Mouse (Mus musculus): ENCODE results near the gene Gm42674. TPM values are rescaled to one million over a fixed set of nuclear protein-coding genes. Genes with fewer than 3 reads are reported as not detected.

The Gm42674 gene
- total and polyA plus RNA-seq, 3 experiments, result not detected

DNA sequence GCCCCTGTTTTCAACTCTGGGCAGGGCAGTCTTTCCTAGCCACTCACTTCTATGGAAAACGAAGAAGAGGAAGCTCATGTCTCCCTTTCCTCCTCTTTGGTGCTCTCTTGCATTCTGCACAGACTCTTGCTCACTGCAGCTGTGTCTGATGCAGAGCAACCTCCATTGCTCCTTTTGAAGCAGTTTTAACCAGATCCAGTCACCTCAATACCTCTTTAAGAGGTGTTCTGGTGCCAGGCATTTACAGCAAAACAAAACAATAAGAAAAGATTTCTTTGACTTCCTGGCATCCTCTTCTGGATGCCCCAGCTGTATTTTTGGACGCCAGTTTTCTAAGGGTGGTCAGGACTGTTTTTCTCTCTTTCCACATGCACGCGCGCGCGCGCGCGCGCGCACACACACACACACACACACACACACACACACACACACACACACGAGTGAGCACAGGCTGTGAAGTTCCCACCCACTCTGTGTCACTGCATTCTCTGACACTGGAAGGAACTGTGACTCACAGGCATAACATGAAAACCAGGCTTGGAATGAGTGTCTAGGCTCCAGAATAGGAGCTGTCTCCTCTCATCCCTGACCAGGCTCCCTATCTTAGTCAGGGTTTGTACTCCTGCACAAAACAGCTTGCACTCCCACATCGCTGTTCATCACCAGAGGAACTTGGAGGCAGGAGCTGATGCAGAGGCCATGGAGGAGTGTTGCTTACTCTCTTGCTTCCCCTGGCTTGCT, 14.2 kb upstream of the Gm42674 start:
- Histone ChIP-seq H3K4me2 (ENCODE audit: insufficient read depth, low read depth, poor library complexity, severe bottlenecking) (peak overlapping the region; percentile 33), H3K27ac (ENCODE audit: insufficient read depth, low read depth) (no peak overlapping the region), H3K4me1 (ENCODE audit: control insufficient read depth in 1 of 2, insufficient read depth in 2 of 2) (peaks cover 23 to 50% of the 10 kb centered on the region in 2 experiments), H3K9ac (ENCODE audit: insufficient read depth, low read depth) (no peak overlapping the region), H3K79me2 (replicated peaks; ENCODE audit: control insufficient read depth, extremely low read depth, insufficient read depth, poor library complexity, severe bottlenecking) (no peaks in the 10 kb centered on the region), H3K9me3 (replicated peaks; ENCODE audit: low read length) (no peaks in the 10 kb centered on the region), H3K27me3 (replicated peaks) (no peaks in the 10 kb centered on the region), H3K36me3 (replicated peaks in 1 of 2; ENCODE audit: control insufficient read depth in 1 of 2, insufficient read depth in 1 of 2, low read length in 1 of 2) (no peaks in the 10 kb centered on the region), H3K4me3 (replicated peaks in 1 of 3; ENCODE audit: low read depth in 2 of 3, low read length in 2 of 3, poor library complexity in 1 of 3) (peak overlapping the region in 1 of 3 experiments; percentile 28)
- dilution Hi-C loops (cut with MboI; ENCODE audit: extremely low pct_ligation_motif_present, extremely low pct_unique_long_range_greater_than_20kb, low sequenced_read_pairs) (no loop called here), in situ Hi-C loops (cut with MboI; ENCODE audit: low pct_ligation_motif_present, low pct_unique_long_range_greater_than_20kb, low sequenced_read_pairs) (no loop called here)
- peak; percentile 42 for DNase-seq (ENCODE audit: extremely low read depth)
- TF ChIP-seq NRF1 (IDR thresholded peaks at IDR 0.05; ENCODE audit: low read depth, low read length), result peak; percentile 34; the same call in 1 of the 2 replicates
- TF ChIP-seq BHLHE40 (IDR thresholded peaks at IDR 0.05; ENCODE audit: low read depth, low read length), result no peak
- TF ChIP-seq CTCF (conservative IDR thresholded peaks at IDR 0.05 in 1 of 2, IDR thresholded peaks at IDR 0.05 in 1 of 2; ENCODE audit: low read depth in 2 of 2, low read length in 2 of 2), result no peak

DNA sequence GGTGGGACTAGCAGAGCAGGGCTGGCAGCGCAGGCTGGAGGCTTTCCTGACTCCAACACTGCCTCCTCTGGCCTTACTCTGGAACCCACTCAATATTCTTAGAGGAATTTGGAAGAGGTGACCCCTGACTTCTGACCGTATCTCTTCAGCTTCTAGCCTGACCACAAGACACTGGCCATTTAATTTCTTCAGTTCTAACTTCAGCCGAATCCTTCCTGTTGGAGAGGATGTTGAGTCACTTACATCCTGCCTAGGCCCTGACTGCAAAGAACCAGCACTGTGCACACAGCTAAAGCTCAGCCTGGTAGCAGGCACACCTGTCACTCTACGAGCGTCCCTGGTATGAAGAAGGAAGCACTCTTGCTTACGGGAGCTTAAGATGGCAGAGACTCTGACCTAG, 12.3 kb upstream of the Gm42674 start:
- Histone ChIP-seq H3K4me2 (ENCODE audit: insufficient read depth, low read depth, poor library complexity, severe bottlenecking) (no peak overlapping the region), H3K36me3 (replicated peaks in 1 of 2; ENCODE audit: control insufficient read depth in 1 of 2, insufficient read depth in 1 of 2, low read length in 1 of 2) (no peaks in the 10 kb centered on the region), H3K4me3 (replicated peaks in 1 of 3; ENCODE audit: low read depth in 2 of 3, low read length in 2 of 3, poor library complexity in 1 of 3) (no peak overlapping the region), H3K4me1 (ENCODE audit: control insufficient read depth in 1 of 2, insufficient read depth in 2 of 2) (peaks cover 17 to 39% of the 10 kb centered on the region in 2 experiments), H3K9me3 (replicated peaks; ENCODE audit: low read length) (peaks cover 6% of the 10 kb centered on the region), H3K79me2 (replicated peaks; ENCODE audit: control insufficient read depth, extremely low read depth, insufficient read depth, poor library complexity, severe bottlenecking) (no peaks in the 10 kb centered on the region), H3K27ac (ENCODE audit: insufficient read depth, low read depth) (no peak overlapping the region), H3K27me3 (replicated peaks) (no peaks in the 10 kb centered on the region), H3K9ac (ENCODE audit: insufficient read depth, low read depth) (no peak overlapping the region)
- in situ Hi-C loops (cut with MboI; ENCODE audit: low pct_ligation_motif_present, low pct_unique_long_range_greater_than_20kb, low sequenced_read_pairs), result no loop called here
- no peak for TF ChIP-seq ELF1 (IDR thresholded peaks at IDR 0.05; ENCODE audit: low read depth, low read length)
- TF ChIP-seq IRF4 (IDR thresholded peaks at IDR 0.05; ENCODE audit: low read depth, low read length), result no peak
- no peak for TF ChIP-seq POLR2A (IDR thresholded peaks at IDR 0.05; ENCODE audit: low read depth, low read length)
- no peak for TF ChIP-seq JUND (conservative IDR thresholded peaks at IDR 0.05; ENCODE audit: low read depth, low read length)
- no peak for TF ChIP-seq TBP (conservative IDR thresholded peaks at IDR 0.05; ENCODE audit: low read depth, low read length)
- no peak for TF ChIP-seq MAFK (IDR thresholded peaks at IDR 0.05; ENCODE audit: insufficient replicate concordance, low read length)
- no peak for TF ChIP-seq SMC3 (IDR thresholded peaks at IDR 0.05; ENCODE audit: low read depth, low read length)
- TF ChIP-seq MAX (IDR thresholded peaks at IDR 0.05; ENCODE audit: low read length), result no peak
- no peak for TF ChIP-seq RCOR1 (conservative IDR thresholded peaks at IDR 0.05; ENCODE audit: low read depth, low read length)
- no peak for TF ChIP-seq HCFC1 (IDR thresholded peaks at IDR 0.05; ENCODE audit: low read depth, low read length)
- TF ChIP-seq KAT2A (IDR thresholded peaks at IDR 0.05; ENCODE audit: insufficient replicate concordance, low read length), result no peak
- TF ChIP-seq CHD1 (IDR thresholded peaks at IDR 0.05; ENCODE audit: low read depth, low read length), result no peak
- TF ChIP-seq MEF2A (IDR thresholded peaks at IDR 0.05; ENCODE audit: borderline replicate concordance, low read depth, low read length), result no peak
- TF ChIP-seq MYC (IDR thresholded peaks at IDR 0.05; ENCODE audit: low read depth, low read length), result no peak
- TF ChIP-seq ETS1 (conservative IDR thresholded peaks at IDR 0.05; ENCODE audit: low read depth, low read length), result no peak
- TF ChIP-seq ZNF384 (IDR thresholded peaks at IDR 0.05; ENCODE audit: low read depth, low read length), result no peak
- dilution Hi-C loops (cut with MboI; ENCODE audit: extremely low pct_ligation_motif_present, extremely low pct_unique_long_range_greater_than_20kb, low sequenced_read_pairs), result no loop called here
- no peak for DNase-seq (ENCODE audit: extremely low read depth)
